ENCODE assay signal across 8 mouse cellular contexts in the genomic region with DNA sequence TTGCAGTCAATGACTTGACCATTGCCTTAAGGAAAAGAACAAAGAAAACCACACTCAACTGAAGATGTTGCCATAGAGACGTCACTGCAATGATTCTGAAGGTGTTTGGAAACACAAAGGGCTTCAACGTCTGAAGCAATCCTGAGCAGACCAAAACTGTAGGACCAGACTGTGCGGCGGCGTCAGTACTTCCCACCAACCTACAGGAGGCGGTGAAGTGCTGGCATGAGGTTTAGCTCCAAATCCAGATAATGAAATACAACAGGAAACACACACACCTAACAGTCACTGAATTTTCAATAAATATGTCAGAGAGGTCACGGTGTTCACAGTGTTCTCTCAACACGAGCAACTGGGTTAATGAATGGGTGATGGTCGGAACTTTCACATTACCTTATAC. TPM values are rescaled to one million over a fixed set of nuclear protein-coding genes. Genes with fewer than 3 reads are reported as not detected.
A peak's percentile ranks its signal among the peaks of the same experiment; 100 is the strongest.
DNase-seq lines count a peak whose midpoint lies in the region; ATAC-seq lines count a peak whose summit lies in the region.

No protein-coding gene starts in this region.

- peak; percentile 89 for ATAC-seq in erythroblast, adult 5-6 weeks (replicated peaks; ENCODE audit: low FRiP score, poor library complexity, severe bottlenecking)
- peak; percentile 84 for ATAC-seq in megakaryocyte, adult 5-6 weeks (ENCODE audit: poor library complexity, severe bottlenecking)

- DNase-seq in kidney, postnatal 4 days = peak; percentile 46 to 58
- no peak for DNase-seq in kidney, adult 11 months
- DNase-seq in R1 (ENCODE audit: low read depth, low spot score) = peak; percentile 67
- no peak for DNase-seq in frontal cortex, postnatal 25 days (ENCODE audit: low spot score in 2 of 2)
- no peak for DNase-seq in adrenal gland, adult 2 months
- DNase-seq in layer of hippocampus, postnatal 36 days = no peak

RNA-seq across cellular contexts. Expression of a gene that starts 49.1 kb away (rescaled TPM):
- 29.9 and 44.0 TPM in 2 replicates for total RNA-seq in erythroblast, adult 5-6 weeks (2015; ENCODE audit: low replicate concordance)
- 23.2 and 44.2 TPM in 2 replicates for total RNA-seq in erythroblast, adult 5-6 weeks (2017; ENCODE audit: low replicate concordance)
- total RNA-seq in megakaryocyte, adult 5-6 weeks (2015) = 84.0 and 91.7 TPM in 2 replicates
- 40.2 and 48.4 TPM in 2 replicates for total RNA-seq in megakaryocyte, adult 5-6 weeks (2017)
- total RNA-seq in adrenal gland, adult 2 months (2021) = 10 to 100 TPM; 51.4 to 70.3 TPM
- polyA plus RNA-seq in adrenal gland, adult 2 months (2012; rRNA removed) = 77.0 and 88.5 TPM in 2 replicates
- 10 to 100 TPM; 57.5 to 57.8 TPM for total RNA-seq in layer of hippocampus, postnatal 36 days (2021)

RNA-seq across cellular contexts. Expression of a gene that starts 49.2 kb away (rescaled TPM):
- 19.8 and 25.1 TPM in 2 replicates for total RNA-seq in erythroblast, adult 5-6 weeks (2015; ENCODE audit: low replicate concordance)
- 12.4 and 14.8 TPM in 2 replicates for total RNA-seq in erythroblast, adult 5-6 weeks (2017; ENCODE audit: low replicate concordance)
- 56.4 and 65.4 TPM in 2 replicates for total RNA-seq in megakaryocyte, adult 5-6 weeks (2015)
- 50.8 and 54.5 TPM in 2 replicates for total RNA-seq in megakaryocyte, adult 5-6 weeks (2017)
- total RNA-seq in adrenal gland, adult 2 months (2021) = 100 to 1,000 TPM in 1 of 2 experiments, 10 to 100 TPM in 1; 100.0 to 113 TPM
- 43.3 and 46.8 TPM in 2 replicates for polyA plus RNA-seq in adrenal gland, adult 2 months (2012; rRNA removed)
- total RNA-seq in layer of hippocampus, postnatal 36 days (2021) = 10 to 100 TPM; 61.9 to 64.0 TPM

Comparison
In these comparisons a context has a peak if more than half of its experiments do, and no peak if none do; other contexts are left out.
1. DNase-seq: peak in kidney, postnatal 4 days (2 of 2) and R1 (single experiment); none in kidney, adult 11 months (single experiment), frontal cortex, postnatal 25 days (0 of 2), adrenal gland, adult 2 months (single experiment) and layer of hippocampus, postnatal 36 days (0 of 2).